Mouse (Mus musculus) ES-Bruce4 (cell line): ENCODE data around the gene Shisa9.

Experiments
- CTCF ChIP-seq: IDR thresholded peaks from one replicate; pipeline ENCODE4 v1.8.1; 2011; ENCODE audit warnings: low read depth, low read length
- EP300 ChIP-seq: IDR thresholded peaks from 2 replicates; pipeline ENCODE4 v1.6.1; 2011; ENCODE audit warnings: low read depth, low read length; ENCODE audit not compliant: insufficient read depth
- POLR2A ChIP-seq: IDR thresholded peaks from one replicate; pipeline ENCODE4 v1.8.1; 2011; ENCODE audit warnings: low read length; ENCODE audit not compliant: insufficient read depth

- TF ChIP-seq CTCF (no peak), EP300 (no peak), POLR2A (no peak)
These were observed 243.0 kb downstream of the Shisa9 start for GRCm38 (mm10) chr16:12226937-12227336.
